Mouse (Mus musculus): Measurements from ENCODE around the gene Gstt4. TPM values are rescaled to one million over a fixed set of nuclear protein-coding genes. Genes with fewer than 3 reads are reported as not detected.

Gstt4 gene
- polyA plus RNA-seq, 1 experiment, result 0.10 TPM

GRCm38 (mm10) chr10:75797619-75798175 is 24.6 kb downstream of the Gstt4 start:
- no peaks in the 10 kb centered on the region; the same call in 1 of the 2 replicates for H3K9me3 ChIP-seq
- peaks cover 49% of the 10 kb centered on the region for H3K27me3 ChIP-seq (replicated peaks)
- TF ChIP-seq FLI1 (IDR thresholded peaks at IDR 0.05; ENCODE audit: low read length) (no peak), GATA1 (IDR thresholded peaks at IDR 0.05; ENCODE audit: borderline replicate concordance, low read length) (no peak)
- no peaks in the 10 kb centered on the region for H3K36me3 ChIP-seq (replicated peaks; ENCODE audit: low read length)
- H3K4me1 ChIP-seq, result peaks cover 43% of the 10 kb centered on the region
- H3K4me3 ChIP-seq (replicated peaks), result peak overlapping the region; percentile 94

- H3K36me3 ChIP-seq (replicated peaks; ENCODE audit: low read length), result no peaks in the 10 kb centered on the region
- H3K27me3 ChIP-seq (replicated peaks), result peaks cover 52% of the 10 kb centered on the region
- no peaks in the 10 kb centered on the region; the same call in 1 of the 2 replicates for H3K9me3 ChIP-seq
- TF ChIP-seq GATA1 (IDR thresholded peaks at IDR 0.05; ENCODE audit: borderline replicate concordance, low read length), result no peak
- TF ChIP-seq FLI1 (IDR thresholded peaks at IDR 0.05; ENCODE audit: low read length), result no peak
- peak overlapping the region; percentile 94 for H3K4me3 ChIP-seq (replicated peaks)
- peaks cover 48% of the 10 kb centered on the region for H3K4me1 ChIP-seq
Measured at GRCm38 (mm10) chr10:75796731-75797516, 25.4 kb downstream of the Gstt4 start.

GRCm38 (mm10) chr10:75794880-75795279 is 27.5 kb downstream of the Gstt4 start:
- H3K4me3 ChIP-seq (replicated peaks), result peak overlapping the region; percentile 14
- TF ChIP-seq GATA1 (IDR thresholded peaks at IDR 0.05; ENCODE audit: borderline replicate concordance, low read length) (no peak), FLI1 (IDR thresholded peaks at IDR 0.05; ENCODE audit: low read length) (no peak)
- peaks cover 42% of the 10 kb centered on the region for H3K27me3 ChIP-seq (replicated peaks)
- no peaks in the 10 kb centered on the region; the same call in 1 of the 2 replicates for H3K9me3 ChIP-seq
- peaks cover 54% of the 10 kb centered on the region for H3K4me1 ChIP-seq
- no peaks in the 10 kb centered on the region for H3K36me3 ChIP-seq (replicated peaks; ENCODE audit: low read length)

- Histone ChIP-seq H3K4me1 (peaks cover 25% of the 10 kb centered on the region), H3K9me3 (no peaks in the 10 kb centered on the region), H3K36me3 (replicated peaks; ENCODE audit: low read length) (no peaks in the 10 kb centered on the region), H3K4me3 (replicated peaks) (no peak overlapping the region), H3K27me3 (replicated peaks) (peaks cover 31% of the 10 kb centered on the region)
- TF ChIP-seq FLI1 (IDR thresholded peaks at IDR 0.05; ENCODE audit: low read length), result no peak
- TF ChIP-seq GATA1 (IDR thresholded peaks at IDR 0.05; ENCODE audit: borderline replicate concordance, low read length), result no peak
Measured at GRCm38 (mm10) chr10:75790773-75791172, 31.6 kb downstream of the Gstt4 start.

DNA sequence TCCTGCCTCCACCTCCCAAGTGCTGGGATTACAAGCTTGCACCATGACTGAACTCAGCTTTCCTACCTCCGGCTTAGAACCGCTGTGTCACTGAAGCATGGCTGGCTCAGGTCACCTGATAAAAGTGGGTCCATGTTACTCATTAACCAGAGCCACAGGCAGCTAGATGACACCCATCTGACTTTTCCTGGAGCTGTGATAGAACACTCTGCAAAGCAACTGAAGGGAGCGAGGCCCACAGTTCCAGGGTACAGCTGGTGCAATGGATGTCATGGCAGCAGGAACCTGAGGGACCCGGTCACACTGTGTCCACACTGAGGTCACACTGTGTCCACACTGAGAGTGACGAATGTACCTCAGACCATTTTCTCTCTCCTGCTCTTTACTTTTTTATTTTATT is 32.5 kb downstream of the Gstt4 start:
- Histone ChIP-seq H3K4me3 (replicated peaks) (no peak overlapping the region), H3K36me3 (replicated peaks; ENCODE audit: low read length) (no peaks in the 10 kb centered on the region), H3K9me3 (no peaks in the 10 kb centered on the region), H3K27me3 (replicated peaks) (peaks cover 31% of the 10 kb centered on the region), H3K4me1 (peaks cover 20% of the 10 kb centered on the region)
- no peak for TF ChIP-seq FLI1 (IDR thresholded peaks at IDR 0.05; ENCODE audit: low read length)
- TF ChIP-seq GATA1 (IDR thresholded peaks at IDR 0.05; ENCODE audit: borderline replicate concordance, low read length), result no peak

DNA sequence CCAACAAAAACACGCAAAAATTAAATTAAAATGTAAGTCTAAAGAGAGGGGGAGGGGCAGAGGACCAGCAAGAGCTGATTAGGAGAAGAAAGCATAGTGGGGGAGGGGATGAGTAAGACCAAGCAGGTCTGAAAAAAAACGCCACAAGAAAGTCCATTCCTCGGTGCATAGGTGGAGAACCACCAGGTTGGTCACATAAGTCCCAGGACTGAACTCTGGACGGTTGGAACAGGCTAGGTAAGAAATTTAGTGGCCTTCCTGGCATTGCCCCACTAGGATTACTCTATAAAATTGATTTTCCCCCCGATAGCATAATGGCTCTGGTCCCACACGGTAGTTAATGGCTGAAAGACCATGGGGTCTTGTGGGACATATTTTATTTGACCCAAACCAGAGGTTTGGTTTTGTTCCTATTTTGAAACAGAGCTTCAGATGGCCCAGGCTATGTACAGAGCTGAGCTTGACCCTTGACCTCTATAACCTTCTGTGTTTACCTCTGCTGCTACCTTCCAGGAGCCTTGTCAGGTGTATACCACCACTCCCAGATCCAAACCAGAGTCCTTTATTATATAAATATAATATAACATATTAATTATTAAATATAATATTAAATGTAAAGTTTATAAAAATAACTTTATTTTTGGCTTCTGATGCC is 33.1 kb downstream of the Gstt4 start:
- Histone ChIP-seq H3K4me1 (peaks cover 18% of the 10 kb centered on the region), H3K4me3 (replicated peaks) (no peak overlapping the region), H3K27me3 (replicated peaks) (peaks cover 29% of the 10 kb centered on the region), H3K36me3 (replicated peaks; ENCODE audit: low read length) (no peaks in the 10 kb centered on the region), H3K9me3 (no peaks in the 10 kb centered on the region)
- TF ChIP-seq FLI1 (IDR thresholded peaks at IDR 0.05; ENCODE audit: low read length) (no peak), GATA1 (IDR thresholded peaks at IDR 0.05; ENCODE audit: borderline replicate concordance, low read length) (no peak)

DNA sequence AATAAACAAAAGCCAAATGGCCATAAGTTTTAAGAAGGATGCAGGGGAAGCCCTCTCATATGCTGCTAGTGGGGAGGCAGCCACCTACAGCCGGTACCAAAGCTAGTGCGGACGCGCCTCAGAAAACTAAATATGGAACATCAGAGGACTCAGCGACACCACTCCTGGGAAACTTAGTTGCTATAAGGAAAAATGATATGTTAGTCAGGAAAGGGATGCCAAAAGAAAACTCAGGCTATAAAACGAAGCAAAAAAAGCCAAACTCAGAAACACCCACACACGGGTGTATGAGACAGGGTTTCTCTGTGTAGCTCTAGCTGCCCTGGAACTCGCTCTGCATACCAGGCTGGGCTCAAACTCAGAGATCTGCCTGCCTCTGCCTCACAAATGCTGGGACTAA is 34.1 kb downstream of the Gstt4 start:
- Histone ChIP-seq H3K27me3 (replicated peaks) (peaks cover 31% of the 10 kb centered on the region), H3K36me3 (replicated peaks; ENCODE audit: low read length) (no peaks in the 10 kb centered on the region), H3K9me3 (no peaks in the 10 kb centered on the region), H3K4me3 (replicated peaks) (no peak overlapping the region), H3K4me1 (peaks cover 18% of the 10 kb centered on the region)
- TF ChIP-seq GATA1 (IDR thresholded peaks at IDR 0.05; ENCODE audit: borderline replicate concordance, low read length) (no peak), FLI1 (IDR thresholded peaks at IDR 0.05; ENCODE audit: low read length) (no peak)

DNA sequence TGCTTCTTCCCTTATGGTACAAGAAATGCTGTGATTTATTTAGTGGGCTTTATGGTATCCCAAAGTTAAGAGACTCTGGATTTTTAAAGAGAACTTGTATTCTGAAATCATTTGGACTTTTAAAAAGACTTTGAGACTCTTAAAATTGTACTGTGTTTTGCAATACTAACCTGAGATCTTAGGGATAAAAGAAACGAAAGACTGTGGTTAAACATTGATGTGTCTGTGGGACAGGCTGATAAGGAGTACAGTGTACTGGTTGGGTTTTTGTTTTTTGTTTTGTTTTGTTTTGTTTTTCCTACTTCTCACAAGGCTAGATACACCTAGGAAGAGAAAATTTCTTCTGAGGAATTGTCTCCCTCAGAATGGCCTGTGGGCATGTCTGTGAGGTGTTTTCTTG is 36.9 kb downstream of the Gstt4 start:
- Histone ChIP-seq H3K27me3 (replicated peaks) (peaks cover 32% of the 10 kb centered on the region), H3K36me3 (replicated peaks; ENCODE audit: low read length) (no peaks in the 10 kb centered on the region), H3K9me3 (no peaks in the 10 kb centered on the region), H3K4me1 (peaks cover 13% of the 10 kb centered on the region), H3K4me3 (replicated peaks) (no peak overlapping the region)
- no peak for TF ChIP-seq FLI1 (IDR thresholded peaks at IDR 0.05; ENCODE audit: low read length)
- TF ChIP-seq GATA1 (IDR thresholded peaks at IDR 0.05; ENCODE audit: borderline replicate concordance, low read length), result no peak

GRCm38 (mm10) chr10:75780769-75781578 is 41.4 kb downstream of the Gstt4 start, which contains the start of the genes Gm20441 and Gstt3:
TSS of gene Gm20441 (minus strand) at chr10:75780954.
TSS of gene Gstt3 (minus strand) at chr10:75781414.
- peaks cover 48% of the 10 kb centered on the region for H3K27me3 ChIP-seq (replicated peaks)
- TF ChIP-seq FLI1 (IDR thresholded peaks at IDR 0.05; ENCODE audit: low read length) (no peak), GATA1 (IDR thresholded peaks at IDR 0.05; ENCODE audit: borderline replicate concordance, low read length) (no peak)
- H3K36me3 ChIP-seq (replicated peaks; ENCODE audit: low read length), result no peaks in the 10 kb centered on the region
- peak within 1 kb of the TSS; percentile 95 for H3K4me3 ChIP-seq (replicated peaks)
- H3K9me3 ChIP-seq, result no peaks in the 10 kb centered on the region
- H3K4me1 ChIP-seq, result peaks cover 21% of the 10 kb centered on the region
